Mouse (Mus musculus): ENCODE data around the gene Ccr10. TPM values are rescaled to one million over a fixed set of nuclear protein-coding genes. Genes with fewer than 3 reads are reported as not detected.

The Ccr10 gene
- polyA plus RNA-seq (2015; fragmentation: Nextera tagmentation; extraction: Ambion mirVana): 0.50 and 0.76 TPM in 2 replicates

DNA sequence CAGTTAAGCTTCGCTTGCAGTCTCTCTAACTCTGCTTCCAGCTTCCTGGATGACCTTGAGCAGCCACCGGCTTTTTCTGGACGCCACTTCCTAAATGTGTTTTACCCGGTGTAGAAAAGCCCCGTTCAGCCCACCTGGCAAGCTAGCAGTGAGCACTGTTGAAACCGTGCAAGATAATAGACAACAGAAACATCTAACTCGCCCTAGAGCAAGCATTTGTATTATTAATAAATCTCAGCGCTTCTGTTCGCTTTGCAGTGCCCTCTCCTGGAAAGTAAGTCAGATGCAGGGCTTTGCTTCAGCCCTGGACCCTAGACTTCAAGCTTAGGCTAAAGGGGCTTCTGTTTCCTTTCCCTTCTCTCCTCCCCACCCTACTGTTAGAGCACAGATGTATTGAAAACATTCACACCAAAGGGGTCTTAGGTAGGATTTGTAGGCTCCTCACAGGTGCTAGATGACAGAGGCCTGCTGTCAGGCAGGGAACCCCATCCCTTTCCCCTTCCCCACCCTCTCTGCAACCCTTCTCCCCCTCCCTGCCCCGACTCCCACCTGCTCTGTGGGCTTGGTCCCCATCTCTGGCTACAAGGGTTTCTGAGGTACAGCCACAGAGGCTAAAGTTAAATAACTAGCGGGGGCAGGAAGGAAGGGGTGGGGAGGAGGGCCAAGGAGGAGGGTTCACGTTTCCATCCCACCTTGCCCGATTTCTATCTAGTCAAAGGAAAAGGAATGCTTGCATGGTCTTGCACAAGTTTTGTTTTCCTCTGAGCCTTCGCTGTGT is at the start of gene Ccr10:
Gene Ccr10 (minus strand): TSS at position 593 of the 778 bp plus-strand sequence.
- ATAC-seq (ENCODE audit: low FRiP score, low TSS enrichment): no peak
- Histone ChIP-seq H3K4me2 (replicated peaks; ENCODE audit: low read depth, low read length) (peak within 1 kb of the TSS; percentile 96), H3K27me3 (ENCODE audit: insufficient read depth, low read length) (peaks cover 20% of the 10 kb centered on the region), H3K27ac (ENCODE audit: low read length) (peak within 1 kb of the TSS; percentile 93), H3K9ac (replicated peaks; ENCODE audit: low read length) (peak within 1 kb of the TSS; percentile 70), H3K36me3 (ENCODE audit: insufficient read depth, low read length) (no peaks in the 10 kb centered on the region), H3K4me3 (ENCODE audit: low read length) (peak within 1 kb of the TSS; percentile 46), H3K4me1 (ENCODE audit: insufficient read depth, low read length) (peaks cover 61% of the 10 kb centered on the region), H3K9me3 (ENCODE audit: low read length) (no peaks in the 10 kb centered on the region)
- 21% methylated on average over 14 of the region's 14 CpGs for WGBS

DNA sequence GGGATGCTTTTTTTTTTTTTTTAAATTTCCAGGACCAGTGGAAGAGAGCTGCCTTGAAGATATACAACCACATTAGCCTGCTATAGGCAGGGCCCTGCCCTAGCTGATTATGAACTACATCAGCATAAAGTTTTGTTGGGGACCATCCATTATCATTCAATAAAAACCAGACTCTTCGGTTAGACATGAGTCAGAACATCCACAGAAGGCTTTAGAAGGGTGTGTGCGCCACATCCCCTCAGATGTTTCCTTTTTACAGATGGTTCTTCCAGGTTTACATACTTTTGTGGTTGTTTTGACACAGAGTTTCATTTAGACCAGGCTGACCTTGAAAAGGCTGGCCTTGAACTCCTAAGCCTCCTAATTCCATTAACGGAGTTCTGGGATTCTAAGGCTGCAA is 49.1 kb upstream of the Ccr10 start:
- Histone ChIP-seq H3K4me3 (ENCODE audit: low read length) (no peak overlapping the region), H3K9me3 (ENCODE audit: low read length) (no peaks in the 10 kb centered on the region), H3K4me2 (replicated peaks; ENCODE audit: low read depth, low read length) (no peak overlapping the region), H3K27me3 (ENCODE audit: insufficient read depth, low read length) (no peaks in the 10 kb centered on the region), H3K9ac (replicated peaks; ENCODE audit: low read length) (no peak overlapping the region), H3K4me1 (ENCODE audit: insufficient read depth, low read length) (peaks cover 37% of the 10 kb centered on the region), H3K27ac (ENCODE audit: low read length) (peak overlapping the region; percentile 7; the same call in 1 of the 2 replicates), H3K36me3 (ENCODE audit: insufficient read depth, low read length) (no peaks in the 10 kb centered on the region)
- ATAC-seq (ENCODE audit: low FRiP score, low TSS enrichment): no peak
- 81% methylated on average over 3 of the region's 3 CpGs for WGBS

DNA sequence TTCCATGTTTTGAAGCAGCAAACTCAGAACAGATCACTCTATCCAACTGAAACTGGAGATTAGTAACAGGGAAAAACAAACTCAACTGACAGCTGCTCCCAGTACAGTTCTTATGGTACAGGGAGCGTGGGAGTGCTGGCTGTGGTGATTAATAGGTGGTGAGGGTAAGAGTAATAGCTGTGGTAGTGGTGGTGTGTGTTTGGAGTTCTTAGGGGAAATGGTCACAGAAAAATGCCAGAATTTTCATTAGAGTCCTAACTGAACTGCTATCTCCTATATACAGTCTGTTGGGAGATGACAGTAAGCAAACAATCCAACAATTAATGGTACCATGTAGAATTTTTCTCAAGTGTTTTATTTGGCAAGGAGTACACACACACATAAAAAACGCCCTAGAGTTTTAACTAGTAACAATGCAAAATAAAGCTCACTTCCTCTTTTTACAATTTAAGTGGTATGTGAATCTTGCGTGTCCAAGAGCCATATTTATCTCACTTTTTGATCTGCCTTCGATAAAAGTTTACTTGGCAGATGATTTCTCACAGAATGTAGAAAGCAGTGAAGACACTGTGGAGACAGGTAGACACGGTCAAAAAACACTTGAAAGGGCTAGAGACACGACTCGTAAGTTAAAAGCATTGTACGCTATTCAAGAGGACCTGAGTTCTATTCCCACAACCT is 46.2 kb upstream of the Ccr10 start:
- Histone ChIP-seq H3K36me3 (ENCODE audit: insufficient read depth, low read length) (peaks cover 5% of the 10 kb centered on the region; the same call in 1 of the 2 replicates), H3K4me1 (ENCODE audit: insufficient read depth, low read length) (peaks cover 41% of the 10 kb centered on the region), H3K9me3 (ENCODE audit: low read length) (no peaks in the 10 kb centered on the region), H3K27ac (ENCODE audit: low read length) (peak overlapping the region; percentile 93), H3K4me2 (replicated peaks; ENCODE audit: low read depth, low read length) (peak overlapping the region; percentile 5; the same call in 1 of the 2 replicates), H3K27me3 (ENCODE audit: insufficient read depth, low read length) (no peaks in the 10 kb centered on the region), H3K4me3 (ENCODE audit: low read length) (no peak overlapping the region), H3K9ac (replicated peaks; ENCODE audit: low read length) (no peak overlapping the region)
- ATAC-seq (ENCODE audit: low FRiP score, low TSS enrichment): peak; percentile 75
- 45% methylated on average over 8 of the region's 8 CpGs for WGBS

DNA sequence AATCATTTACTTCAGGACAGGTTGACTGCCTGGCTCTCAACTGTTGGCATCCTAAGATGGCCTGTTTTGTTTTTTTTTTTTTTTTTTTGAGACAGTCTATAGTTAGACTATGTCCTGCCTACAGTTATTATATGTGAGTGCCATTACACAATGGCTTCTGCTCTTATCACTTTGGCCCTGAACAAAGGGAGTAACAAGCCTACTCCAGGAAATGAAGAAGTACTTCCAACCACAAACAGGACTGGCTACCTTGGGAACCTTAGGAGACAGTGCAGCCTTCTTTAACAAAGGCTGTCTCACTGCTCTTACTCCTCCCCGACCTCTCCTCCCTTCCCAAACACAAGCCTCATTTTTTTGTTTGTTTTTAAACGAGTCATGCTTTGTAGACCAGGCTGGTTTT is 45.6 kb upstream of the Ccr10 start:
- H3K9me3 ChIP-seq (ENCODE audit: low read length): no peaks in the 10 kb centered on the region
- no peak for ATAC-seq (ENCODE audit: low FRiP score, low TSS enrichment)
- peak overlapping the region; percentile 93 for H3K27ac ChIP-seq (ENCODE audit: low read length)
- peak overlapping the region; percentile 5; the same call in 1 of the 2 replicates for H3K4me2 ChIP-seq (replicated peaks; ENCODE audit: low read depth, low read length)
- peaks cover 41% of the 10 kb centered on the region for H3K4me1 ChIP-seq (ENCODE audit: insufficient read depth, low read length)
- H3K36me3 ChIP-seq (ENCODE audit: insufficient read depth, low read length): peaks cover 10% of the 10 kb centered on the region; the same call in 1 of the 2 replicates
- no peak overlapping the region for H3K9ac ChIP-seq (replicated peaks; ENCODE audit: low read length)
- H3K27me3 ChIP-seq (ENCODE audit: insufficient read depth, low read length): no peaks in the 10 kb centered on the region
- WGBS: 8% methylated on average over 2 of the region's 2 CpGs
- H3K4me3 ChIP-seq (ENCODE audit: low read length): no peak overlapping the region

DNA sequence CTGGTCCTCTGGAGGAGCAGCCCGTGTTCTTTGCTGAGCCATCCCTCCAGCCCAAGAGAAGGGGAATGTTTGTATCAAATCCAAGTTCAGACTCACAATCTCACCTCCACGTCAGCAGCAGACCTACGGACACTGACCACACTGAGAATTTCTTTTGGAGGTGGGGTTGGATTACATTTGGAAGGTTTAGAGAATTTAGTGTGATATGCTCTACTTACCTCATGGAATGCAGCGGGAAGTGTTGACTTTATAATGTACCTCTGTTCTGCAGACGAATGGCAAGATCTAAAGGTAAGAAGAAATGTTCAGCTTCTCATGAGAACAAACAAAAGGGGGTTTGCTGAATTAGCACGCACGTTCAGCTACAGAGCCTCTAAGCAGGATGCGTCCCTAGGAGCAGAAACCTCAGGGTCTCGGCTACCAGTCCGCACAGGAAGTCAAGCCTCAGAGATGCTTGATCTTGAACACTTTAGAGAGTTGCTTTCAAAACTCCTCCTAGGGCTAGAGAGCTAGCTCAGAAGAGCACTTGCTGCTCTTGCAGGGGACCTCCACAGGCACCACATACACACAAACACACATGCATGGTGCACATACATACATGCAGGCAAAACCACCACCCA is 43.3 kb upstream of the Ccr10 start:
- H3K36me3 ChIP-seq (ENCODE audit: insufficient read depth, low read length): peaks cover 28% of the 10 kb centered on the region
- peak overlapping the region; percentile 79 for H3K27ac ChIP-seq (ENCODE audit: low read length)
- no peak overlapping the region for H3K4me3 ChIP-seq (ENCODE audit: low read length)
- H3K9ac ChIP-seq (replicated peaks; ENCODE audit: low read length): no peak overlapping the region; the same call in 1 of the 2 replicates
- H3K4me1 ChIP-seq (ENCODE audit: insufficient read depth, low read length): peaks cover 26% of the 10 kb centered on the region
- H3K27me3 ChIP-seq (ENCODE audit: insufficient read depth, low read length): no peaks in the 10 kb centered on the region
- WGBS: 43% methylated on average over 10 of the region's 10 CpGs
- no peaks in the 10 kb centered on the region for H3K9me3 ChIP-seq (ENCODE audit: low read length)
- peak overlapping the region; percentile 26 for H3K4me2 ChIP-seq (replicated peaks; ENCODE audit: low read depth, low read length)
- no peak for ATAC-seq (ENCODE audit: low FRiP score, low TSS enrichment)

DNA sequence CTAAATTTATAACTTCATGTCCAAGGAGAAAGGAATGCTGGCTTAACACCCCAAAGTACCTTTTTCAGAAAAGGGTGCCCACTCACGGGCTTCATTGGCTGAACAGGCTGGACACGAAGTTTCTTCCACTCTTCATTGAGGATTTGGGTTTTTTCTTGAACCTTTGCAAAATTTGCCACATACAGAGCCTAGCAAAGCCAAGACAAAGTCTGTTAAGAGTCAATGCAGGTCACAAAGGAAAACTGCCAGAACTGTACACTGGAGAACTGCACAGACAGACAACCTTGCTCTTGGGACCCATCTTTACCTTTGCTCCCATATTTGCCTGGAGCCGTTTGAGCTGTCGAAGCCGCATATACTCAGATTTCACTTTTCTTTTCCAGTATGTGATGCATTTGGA is 41.7 kb upstream of the Ccr10 start:
- H3K9ac ChIP-seq (replicated peaks; ENCODE audit: low read length): no peak overlapping the region
- H3K4me1 ChIP-seq (ENCODE audit: insufficient read depth, low read length): peaks cover 26% of the 10 kb centered on the region
- no peak overlapping the region for H3K4me3 ChIP-seq (ENCODE audit: low read length)
- WGBS: 94% methylated on average over 5 of the region's 5 CpGs
- H3K4me2 ChIP-seq (replicated peaks; ENCODE audit: low read depth, low read length): no peak overlapping the region
- H3K36me3 ChIP-seq (ENCODE audit: insufficient read depth, low read length): peaks cover 38% of the 10 kb centered on the region
- H3K9me3 ChIP-seq (ENCODE audit: low read length): no peaks in the 10 kb centered on the region
- no peak overlapping the region for H3K27ac ChIP-seq (ENCODE audit: low read length)
- no peak for ATAC-seq (ENCODE audit: low FRiP score, low TSS enrichment)
- no peaks in the 10 kb centered on the region for H3K27me3 ChIP-seq (ENCODE audit: insufficient read depth, low read length)

DNA sequence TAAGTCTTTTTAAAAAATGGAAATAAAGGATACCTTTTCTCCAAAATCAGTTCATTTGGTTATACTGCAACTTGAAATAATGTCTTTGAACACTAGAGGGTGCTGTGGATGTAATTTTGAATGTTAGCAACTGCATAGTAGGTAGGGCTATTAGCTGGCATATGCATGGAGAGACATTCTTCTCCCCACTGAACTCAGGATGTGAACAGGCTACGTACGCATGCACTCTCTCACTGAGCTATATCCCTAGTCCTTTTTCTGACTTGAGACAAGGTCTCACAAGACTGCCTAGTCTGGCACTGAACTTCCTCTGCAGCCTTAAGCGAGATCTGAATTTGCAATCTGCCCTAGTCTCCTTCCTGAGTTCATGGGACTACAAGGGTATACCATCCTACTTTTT is 36.7 kb upstream of the Ccr10 start:
- no peak overlapping the region for H3K4me2 ChIP-seq (replicated peaks; ENCODE audit: low read depth, low read length)
- no peak overlapping the region for H3K4me3 ChIP-seq (ENCODE audit: low read length)
- no peaks in the 10 kb centered on the region for H3K4me1 ChIP-seq (ENCODE audit: insufficient read depth, low read length)
- H3K27me3 ChIP-seq (ENCODE audit: insufficient read depth, low read length): no peaks in the 10 kb centered on the region
- no peak overlapping the region for H3K27ac ChIP-seq (ENCODE audit: low read length)
- WGBS: 25% methylated on average over 3 of the region's 3 CpGs
- no peak overlapping the region for H3K9ac ChIP-seq (replicated peaks; ENCODE audit: low read length)
- H3K9me3 ChIP-seq (ENCODE audit: low read length): no peaks in the 10 kb centered on the region
- ATAC-seq (ENCODE audit: low FRiP score, low TSS enrichment): peak; percentile 82
- peaks cover 68% of the 10 kb centered on the region for H3K36me3 ChIP-seq (ENCODE audit: insufficient read depth, low read length)

DNA sequence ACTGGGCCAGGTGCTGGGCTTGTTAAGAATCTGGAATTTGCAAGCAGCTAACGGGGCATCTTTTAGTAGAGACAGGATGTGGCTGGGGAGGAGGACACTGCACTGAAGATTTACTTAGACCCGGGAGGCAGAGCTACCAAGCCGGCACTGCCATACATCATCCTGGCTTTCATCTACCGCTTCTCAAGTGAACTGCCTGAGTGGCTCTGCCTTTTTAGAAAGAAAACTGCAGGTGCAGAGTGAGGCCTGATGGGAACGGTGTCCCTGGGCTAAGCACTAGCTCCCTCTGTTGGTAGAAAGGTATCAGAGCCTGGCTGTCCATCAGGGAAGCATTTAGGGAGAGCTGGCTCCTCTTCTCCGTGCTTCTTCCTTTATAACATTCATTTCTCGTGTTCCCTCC is 25.7 kb upstream of the Ccr10 start:
- H3K4me2 ChIP-seq (replicated peaks; ENCODE audit: low read depth, low read length): no peak overlapping the region
- H3K4me1 ChIP-seq (ENCODE audit: insufficient read depth, low read length): no peaks in the 10 kb centered on the region
- no peak overlapping the region for H3K9ac ChIP-seq (replicated peaks; ENCODE audit: low read length)
- H3K27ac ChIP-seq (ENCODE audit: low read length): no peak overlapping the region
- H3K9me3 ChIP-seq (ENCODE audit: low read length): no peaks in the 10 kb centered on the region
- ATAC-seq (ENCODE audit: low FRiP score, low TSS enrichment): no peak
- H3K27me3 ChIP-seq (ENCODE audit: insufficient read depth, low read length): no peaks in the 10 kb centered on the region
- WGBS: 15% methylated on average over 7 of the region's 7 CpGs
- H3K36me3 ChIP-seq (ENCODE audit: insufficient read depth, low read length): peaks cover 76% of the 10 kb centered on the region
- H3K4me3 ChIP-seq (ENCODE audit: low read length): no peak overlapping the region

DNA sequence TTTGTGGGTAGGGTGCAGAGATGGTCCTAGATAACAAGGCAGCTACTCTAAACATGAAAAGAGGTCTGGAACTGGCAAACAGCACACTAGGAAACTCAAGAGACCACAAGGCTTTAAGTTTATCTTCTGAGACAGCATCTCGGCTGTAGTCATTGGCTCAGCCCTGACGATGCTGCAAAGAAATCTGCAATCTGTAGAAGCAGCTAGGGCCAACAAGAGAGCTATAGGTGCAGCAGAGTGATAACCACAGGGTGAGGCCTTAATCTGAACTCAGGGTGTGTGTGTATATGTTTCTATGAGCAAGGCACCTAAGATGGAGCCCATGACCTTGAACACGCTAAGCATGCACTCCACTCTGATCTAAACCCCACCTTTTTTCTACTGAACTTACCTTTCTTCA is 24.3 kb upstream of the Ccr10 start:
- no peak overlapping the region for H3K9ac ChIP-seq (replicated peaks; ENCODE audit: low read length)
- H3K9me3 ChIP-seq (ENCODE audit: low read length): no peaks in the 10 kb centered on the region
- H3K4me3 ChIP-seq (ENCODE audit: low read length): no peak overlapping the region
- ATAC-seq (ENCODE audit: low FRiP score, low TSS enrichment): no peak
- WGBS: 91% methylated on average over 3 of the region's 3 CpGs
- no peak overlapping the region for H3K27ac ChIP-seq (ENCODE audit: low read length)
- H3K4me1 ChIP-seq (ENCODE audit: insufficient read depth, low read length): no peaks in the 10 kb centered on the region
- peaks cover 74% of the 10 kb centered on the region for H3K36me3 ChIP-seq (ENCODE audit: insufficient read depth, low read length)
- no peaks in the 10 kb centered on the region for H3K27me3 ChIP-seq (ENCODE audit: insufficient read depth, low read length)
- no peak overlapping the region for H3K4me2 ChIP-seq (replicated peaks; ENCODE audit: low read depth, low read length)

Measured in kidney, embryonic 16.5 days (tissue).